Mouse (Mus musculus) bone marrow macrophage, adult 2 months (primary cell): ENCODE measurements around the gene Ehmt2. TPM values are rescaled to one million over a fixed set of nuclear protein-coding genes. Genes with fewer than 3 reads are reported as not detected.

Experiments used
- H3K27ac ChIP-seq: 2 replicates; pipeline ENCODE4 v1.5.1; 2012; ENCODE audit warnings: low read depth, low read length; ENCODE audit not compliant: insufficient read depth
- H3K4me1 ChIP-seq: 2 replicates; pipeline ENCODE4 v1.6.1; 2012; ENCODE audit warnings: low read length; ENCODE audit not compliant: control insufficient read depth, insufficient read depth
- H3K4me3 ChIP-seq: 2 replicates; pipeline ENCODE4 v1.5.1; 2012; ENCODE audit warnings: mild to moderate bottlenecking, low read length, moderate library complexity; ENCODE audit not compliant: insufficient read depth
- CTCF ChIP-seq: IDR thresholded peaks from 2 replicates; pipeline ENCODE4 v1.5.1; 2012; ENCODE audit warnings: low read depth, mild to moderate bottlenecking, low read length, moderate library complexity
- POLR2A ChIP-seq: IDR thresholded peaks from 2 replicates; pipeline ENCODE4 v1.6.1; 2012; ENCODE audit warnings: mild to moderate bottlenecking, low read depth, low read length, borderline replicate concordance
- polyA plus RNA-seq: library from polyadenylated mRNA; stranded (reverse); fragments of >200 nt; gene quantifications from 2 replicates; pipeline ENCODE4 v1.2.4, GENCODE M21; 2012; ENCODE audit not compliant: missing spikeins, insufficient read depth, insufficient read length

Gene Ehmt2
- polyA plus RNA-seq, 1 experiment = 150 TPM

GRCm38 (mm10) chr17:34890074-34890743 lies 8.1 kb upstream of the Ehmt2 start:
- Histone ChIP-seq H3K27ac (no peak overlapping the region), H3K4me1 (peaks cover 12% of the 10 kb centered on the region), H3K4me3 (no peak overlapping the region)
- TF ChIP-seq CTCF (no peak), POLR2A (no peak)

GRCm38 (mm10) chr17:34891377-34891776 lies 6.9 kb upstream of the Ehmt2 start:
- Histone ChIP-seq H3K4me1 (peaks cover 15% of the 10 kb centered on the region), H3K4me3 (no peak overlapping the region), H3K27ac (no peak overlapping the region)
- TF ChIP-seq POLR2A (no peak), CTCF (no peak)

DNA sequence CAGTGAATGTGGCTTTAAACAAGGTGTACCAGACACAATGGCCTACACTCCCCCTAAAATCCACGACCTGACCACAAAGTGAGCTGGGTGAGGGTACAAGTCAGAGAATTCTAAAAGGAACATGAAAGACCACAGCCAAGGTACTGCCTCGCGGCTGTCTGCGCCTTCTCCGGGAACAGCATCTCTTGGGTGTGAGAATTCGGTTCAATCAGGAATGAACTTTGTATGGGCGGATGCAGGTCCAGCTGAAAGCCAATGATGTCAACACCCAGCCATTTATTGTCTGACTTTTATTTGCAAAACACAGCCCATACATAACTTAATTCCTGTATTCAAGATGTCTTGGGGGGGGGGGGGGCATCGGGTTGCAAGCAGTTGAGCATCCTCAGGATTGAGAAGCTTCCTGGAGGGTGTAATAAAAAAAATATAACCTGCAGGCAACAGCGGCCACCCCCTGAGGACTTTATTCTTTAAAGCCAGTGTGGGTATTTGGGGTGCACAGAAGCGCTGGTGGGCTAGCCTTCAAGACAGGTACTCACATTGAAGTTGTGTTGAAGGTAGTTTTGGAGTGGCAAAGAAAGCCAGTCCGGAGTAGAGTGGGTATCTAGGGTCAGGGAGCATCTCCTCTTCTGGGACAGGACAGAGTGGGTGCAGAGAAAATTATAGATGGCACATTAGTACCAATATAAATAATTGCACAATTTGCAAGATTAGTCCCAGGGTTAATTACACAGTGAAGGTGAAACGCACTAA lies 5.0 kb upstream of the Ehmt2 start:
- peaks cover 10% of the 10 kb centered on the region for H3K4me1 ChIP-seq
- peak overlapping the region; percentile 70 for H3K27ac ChIP-seq
- no peak for TF ChIP-seq CTCF
- TF ChIP-seq POLR2A = no peak
- peak overlapping the region; percentile 57; the same call in 1 of the 2 replicates for H3K4me3 ChIP-seq

GRCm38 (mm10) chr17:34894074-34894597 lies 4.1 kb upstream of the Ehmt2 start:
- peak overlapping the region; percentile 70 for H3K27ac ChIP-seq
- peaks cover 9% of the 10 kb centered on the region for H3K4me1 ChIP-seq
- TF ChIP-seq CTCF (no peak), POLR2A (no peak)
- peak overlapping the region; percentile 57 for H3K4me3 ChIP-seq

- H3K27ac ChIP-seq = peak overlapping the region; percentile 55
- peaks cover 9% of the 10 kb centered on the region for H3K4me1 ChIP-seq
- TF ChIP-seq CTCF (no peak), POLR2A (no peak)
- H3K4me3 ChIP-seq = peak overlapping the region; percentile 69
These were observed 3.3 kb upstream of the Ehmt2 start for GRCm38 (mm10) chr17:34894801-34895530.

- H3K4me1 ChIP-seq = peaks cover 13% of the 10 kb centered on the region
- H3K27ac ChIP-seq = no peak overlapping the region
- TF ChIP-seq POLR2A = no peak
- no peak for TF ChIP-seq CTCF
- no peak overlapping the region for H3K4me3 ChIP-seq
These were observed 2.5 kb upstream of the Ehmt2 start for GRCm38 (mm10) chr17:34895724-34896123.

GRCm38 (mm10) chr17:34896366-34896765 lies 1.9 kb upstream of the Ehmt2 start:
- no peak overlapping the region for H3K27ac ChIP-seq

DNA sequence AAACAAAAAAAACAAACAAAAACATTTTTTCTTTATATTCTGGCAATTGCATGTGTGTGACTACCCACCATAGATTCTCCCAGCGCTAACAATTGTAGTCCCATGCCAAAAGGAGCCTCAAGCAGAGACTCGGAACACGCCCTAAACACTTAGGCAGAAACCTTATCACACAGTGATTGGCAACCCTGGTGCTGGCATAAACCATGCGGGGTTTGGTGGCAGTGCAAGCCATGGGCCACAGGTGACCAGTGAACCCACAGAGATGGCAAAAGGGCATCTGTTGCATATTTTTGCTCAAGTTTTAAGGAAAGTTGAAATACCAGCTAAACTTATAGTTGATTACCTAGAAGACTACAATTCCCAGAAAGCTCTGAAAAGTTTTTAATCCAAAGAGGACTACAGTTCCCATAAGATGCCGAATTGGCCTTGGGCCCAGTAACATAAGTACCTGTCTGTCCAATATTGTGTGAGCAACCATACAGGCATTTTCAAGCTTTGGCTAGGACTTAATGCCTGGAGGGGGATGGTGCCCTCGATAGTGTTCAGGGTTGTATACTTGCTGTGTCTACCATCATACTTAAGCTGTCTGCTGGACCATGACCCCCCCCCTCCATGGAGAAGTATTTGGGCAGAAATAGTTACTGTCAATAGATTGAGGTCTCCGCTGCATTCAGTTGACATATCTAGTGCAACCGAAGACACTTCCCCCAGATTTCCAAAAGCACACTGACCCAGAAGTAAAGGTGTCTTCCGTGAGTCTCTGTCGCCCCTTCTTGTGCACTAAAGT lies 703 bp upstream of the Ehmt2 start:
- TF ChIP-seq POLR2A (no peak), CTCF (no peak)
- Histone ChIP-seq H3K4me1 (peaks cover 16% of the 10 kb centered on the region), H3K27ac (peak overlapping the region; percentile 94), H3K4me3 (peak overlapping the region; percentile 91)

More at GRCm38 (mm10) chr17:34896366-34896765, 1.9 kb upstream of the Ehmt2 start:
- Histone ChIP-seq H3K4me1 (peaks cover 16% of the 10 kb centered on the region), H3K4me3 (no peak overlapping the region)
- TF ChIP-seq POLR2A (no peak), CTCF (no peak)

GRCm38 (mm10) chr17:34898706-34899052 lies 410 bp downstream of the Ehmt2 start:
- H3K4me3 ChIP-seq = peak overlapping the region; percentile 91
- H3K27ac ChIP-seq = peak overlapping the region; percentile 94
- TF ChIP-seq POLR2A = no peak
- TF ChIP-seq CTCF = no peak
- peaks cover 13% of the 10 kb centered on the region for H3K4me1 ChIP-seq
